Mouse (Mus musculus) Muller cell, postnatal 12 days (primary cell): ENCODE measurements at regions not wholly inside any gene's neighbourhood (a gene's known extent, or its start where the extent isn't known, plus 50 kb on each side); places are given as distances from the start of the nearest gene placed in this dataset.

Source experiments
- DNase-seq: peaks from one replicate; pipeline ENCODE4 v3.0.0-alpha.2; 2015; ENCODE audit errors: inconsistent ontology term

DNA sequence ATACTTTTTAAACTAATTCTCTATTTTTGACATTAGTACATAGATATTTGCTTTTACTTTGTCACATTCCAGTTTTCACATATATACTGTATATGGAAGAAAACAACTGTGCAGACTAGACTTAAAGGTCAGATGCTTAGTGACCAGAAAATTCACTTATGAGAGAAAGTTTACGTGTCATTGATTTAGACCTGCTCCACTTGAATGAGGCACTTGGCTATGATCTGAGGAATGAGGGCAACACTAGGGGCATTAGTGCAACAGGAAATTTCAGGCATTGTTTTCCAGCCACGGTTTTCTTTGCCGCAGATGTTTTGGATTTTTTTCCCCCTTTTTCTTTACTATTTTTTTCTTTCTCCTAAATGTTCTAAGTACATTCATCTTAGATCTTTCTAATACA is 1244.1 kb upstream of the Prmt6 start:
- peak; percentile 61 for DNase-seq

DNA sequence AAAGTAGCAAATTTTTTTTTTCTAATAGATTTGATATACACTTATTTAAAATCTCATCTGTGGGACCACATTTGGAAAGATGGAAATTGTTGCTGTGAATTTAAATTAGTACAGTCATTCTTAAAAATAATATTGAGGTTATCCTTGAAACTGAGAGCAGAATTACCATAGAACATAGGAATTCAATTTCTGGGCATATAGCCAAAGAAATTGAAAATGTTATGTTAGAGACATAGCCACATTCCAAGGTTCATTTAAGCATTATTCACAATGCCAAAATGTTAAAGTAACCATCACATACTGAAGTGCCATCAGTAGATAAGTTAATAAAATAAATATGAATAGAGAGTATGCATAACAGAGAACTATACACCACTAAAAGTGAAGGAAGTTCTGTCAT is 1238.8 kb upstream of the Prmt6 start:
- peak; percentile 68 for DNase-seq

DNA sequence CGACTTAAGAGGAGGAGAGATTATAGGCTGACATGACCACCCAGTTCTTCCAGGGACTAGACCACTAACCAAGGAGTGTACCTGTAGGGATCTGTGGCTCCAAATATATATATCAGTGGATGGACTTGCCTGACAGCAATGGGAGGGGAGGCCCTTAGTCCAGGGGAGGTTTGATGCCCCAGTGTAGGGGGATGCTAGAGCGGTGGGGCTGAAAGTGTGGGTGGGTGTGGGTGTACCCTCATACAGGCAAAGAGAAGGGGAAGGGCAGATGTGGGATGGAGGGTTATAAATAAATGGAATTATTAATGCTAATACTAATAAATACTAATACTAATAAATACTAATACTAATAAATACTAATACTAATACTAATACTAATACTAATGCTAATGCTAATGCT is 1237.6 kb upstream of the Prmt6 start:
- no peak for DNase-seq
